In the genomic region with DNA sequence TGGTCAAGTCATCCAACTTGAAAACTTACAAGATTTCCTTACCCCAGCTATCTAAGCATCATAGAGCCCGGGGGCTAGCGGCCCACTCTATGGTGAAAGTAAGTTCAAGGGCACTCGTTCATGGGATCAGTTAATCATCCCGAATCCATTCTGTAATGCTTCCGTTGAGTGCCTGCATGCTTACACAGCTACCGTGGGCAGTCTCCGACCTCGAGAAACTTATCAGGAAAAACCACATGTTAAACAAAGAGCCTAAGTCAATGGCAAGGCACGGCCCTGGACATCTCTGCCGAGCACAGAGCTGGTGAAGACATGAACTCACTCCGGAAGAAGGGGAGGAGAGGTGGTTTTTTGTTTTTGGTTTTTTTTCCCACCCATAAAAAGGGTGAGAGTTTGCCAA, we compare ENCODE assay signal across 15 mouse cellular contexts. TPM values are rescaled to one million over a fixed set of nuclear protein-coding genes. Genes with fewer than 3 reads are reported as not detected.
A peak's percentile ranks its signal among the peaks of the same experiment; 100 is the strongest.
DNase-seq lines count a peak whose midpoint lies in the region; ATAC-seq lines count a peak whose summit lies in the region.
"Had no signal": no experiment of that assay in that cellular context is flagged by ENCODE, and none has a peak within 500 bp of the region (broad histone marks: within the 10 kb centered on the region; RNA-seq: fewer than 3 reads in every experiment).

No protein-coding gene starts in this region.

- no peaks in the 10 kb centered on the region for H3K36me3 ChIP-seq in embryonic facial prominence, embryonic 15.5 days
- H3K36me3 ChIP-seq in liver, embryonic 15.5 days (replicated peaks): no peaks in the 10 kb centered on the region
- H3K36me3 ChIP-seq: forebrain, embryonic 10.5 days; limb, embryonic 12.5 days; midbrain, embryonic 13.5 days had no signal

- H3K9ac ChIP-seq in embryonic facial prominence, embryonic 15.5 days: no peak overlapping the region
- 0 out of 2 replicates have a peak overlapping the region, but pooled peaks have one; percentile 2 for H3K9ac ChIP-seq in liver, embryonic 15.5 days
- H3K9ac ChIP-seq: limb, embryonic 12.5 days; midbrain, embryonic 13.5 days had no signal

- ATAC-seq in embryonic facial prominence, embryonic 15.5 days (ENCODE audit: insufficient number of reproducible peaks, low FRiP score, low TSS enrichment, low read depth): no peak
- ATAC-seq in liver, embryonic 15.5 days (ENCODE audit: insufficient read depth): peak; percentile 90
- ATAC-seq: intestine, embryonic 16.5 days; midbrain, embryonic 13.5 days had no signal

- DNase-seq in adrenal gland, adult 2 months: peak; percentile 23
- DNase-seq in adrenal gland, adult 8-10 months: no peak
- DNase-seq in 416B (ENCODE audit: low read depth): peak; percentile 3
- DNase-seq in cerebellum, adult 9-11 months: no peak
- DNase-seq in embryo, embryonic 11 days: no peak
- no peak for DNase-seq in kidney, adult 9 months
- DNase-seq: cerebellum, postnatal 10 days; right cerebral cortex, postnatal 25 days; thymus, adult 18-20 months had no signal

- H3K27ac ChIP-seq in embryonic facial prominence, embryonic 15.5 days (replicated peaks): peak overlapping the region; percentile 28; the same call in 1 of the 2 replicates
- peak overlapping the region; percentile 74 for H3K27ac ChIP-seq in liver, embryonic 15.5 days (replicated peaks)
- H3K27ac ChIP-seq: forebrain, embryonic 10.5 days; limb, embryonic 12.5 days; midbrain, embryonic 13.5 days had no signal

- no peak overlapping the region for H3K4me2 ChIP-seq in embryonic facial prominence, embryonic 15.5 days (replicated peaks)
- H3K4me2 ChIP-seq in liver, embryonic 15.5 days: peak overlapping the region; percentile 49
- H3K4me2 ChIP-seq: limb, embryonic 12.5 days; midbrain, embryonic 13.5 days had no signal

- H3K27me3 ChIP-seq in embryonic facial prominence, embryonic 15.5 days: no peaks in the 10 kb centered on the region
- H3K27me3 ChIP-seq in liver, embryonic 15.5 days: no peaks in the 10 kb centered on the region
- H3K27me3 ChIP-seq: limb, embryonic 12.5 days had no signal

- 63% methylated on average over 11 of the region's 11 CpGs for WGBS in embryonic facial prominence, embryonic 15.5 days
- 10% methylated on average over 11 of the region's 11 CpGs for WGBS in liver, embryonic 15.5 days (ENCODE audit: insufficient replicate concordance)

- no peak overlapping the region for H3K4me3 ChIP-seq in embryonic facial prominence, embryonic 15.5 days (replicated peaks)
- H3K4me3 ChIP-seq in liver, embryonic 15.5 days (replicated peaks): no peak overlapping the region; the same call in 1 of the 2 replicates
- H3K4me3 ChIP-seq: forebrain, embryonic 10.5 days; limb, embryonic 12.5 days; midbrain, embryonic 13.5 days had no signal

- H3K4me1 ChIP-seq in embryonic facial prominence, embryonic 15.5 days: peaks cover 47% of the 10 kb centered on the region
- H3K4me1 ChIP-seq in liver, embryonic 15.5 days (replicated peaks): peaks cover 56% of the 10 kb centered on the region

- no peaks in the 10 kb centered on the region for H3K9me3 ChIP-seq in embryonic facial prominence, embryonic 15.5 days (replicated peaks)
- H3K9me3 ChIP-seq in liver, embryonic 15.5 days (replicated peaks): no peaks in the 10 kb centered on the region
- H3K9me3 ChIP-seq: forebrain, embryonic 10.5 days; limb, embryonic 12.5 days; midbrain, embryonic 13.5 days had no signal

RNA-seq across cellular contexts. Expression of gene Igsf3, which starts 9.5 kb away (rescaled TPM):
- total RNA-seq in adrenal gland, adult 2 months (2021): 1 to 10 TPM; 3.4 to 8.3 TPM
- polyA plus RNA-seq in adrenal gland, adult 2 months (2012; rRNA removed): 2.1 TPM in 2 replicates
- 10 to 100 TPM in 2 of 4 experiments, 1 to 10 TPM in 2; 4.5 to 11.8 (median 8.2) TPM for total RNA-seq in adrenal gland, adult 8-10 months (2022)
- polyA plus RNA-seq in embryonic facial prominence, embryonic 15.5 days (2015; fragmentation: Nextera tagmentation; extraction: Ambion mirVana): 76.1 and 77.2 TPM in 2 replicates
- 4.5 TPM in 2 replicates for polyA plus RNA-seq in liver, embryonic 15.5 days (2015; fragmentation: Nextera tagmentation; extraction: Ambion mirVana)

Comparison
In these comparisons a context has a peak if more than half of its experiments do, and no peak if none do; other contexts are left out.
1. DNase-seq: peak in adrenal gland, adult 2 months (single experiment) and 416B (single experiment); none in adrenal gland, adult 8-10 months (single experiment), cerebellum, adult 9-11 months (single experiment), embryo, embryonic 11 days (single experiment) and kidney, adult 9 months (single experiment).
2. RNA of gene Igsf3, which starts 9.5 kb away (polyA plus RNA-seq): 76.1 to 77.2 TPM in embryonic facial prominence, embryonic 15.5 days; 4.5 TPM in liver, embryonic 15.5 days and 2.1 TPM in adrenal gland, adult 2 months; every median in the first group is over 10 times any median in the second.